Mouse (Mus musculus): ENCODE data around the gene Cdk2ap1. TPM values are rescaled to one million over a fixed set of nuclear protein-coding genes. Genes with fewer than 3 reads are reported as not detected.
A peak's percentile ranks its signal among the peaks of the same experiment; 100 is the strongest.
"Not testable (repeated sequence)": the region's sequence is repeated elsewhere in the genome, so short reads cannot be mapped to it uniquely, and the experiment has no call there.

Gene Cdk2ap1
- total RNA-seq (2021) (100 to 1,000 TPM; 143 to 167 TPM), polyA plus RNA-seq (2012; rRNA removed) (117 and 173 TPM in 2 replicates)
- long read RNA-seq, transcript Cdk2ap1-201 (4 exons, 1,315 nt), result major isoform, 122 of 128 reads
- long read RNA-seq, partial matches to known transcripts, result 0 of 128 reads
- long read RNA-seq, other reads (novel, unspliced or antisense), result 4 of 128 reads

DNA sequence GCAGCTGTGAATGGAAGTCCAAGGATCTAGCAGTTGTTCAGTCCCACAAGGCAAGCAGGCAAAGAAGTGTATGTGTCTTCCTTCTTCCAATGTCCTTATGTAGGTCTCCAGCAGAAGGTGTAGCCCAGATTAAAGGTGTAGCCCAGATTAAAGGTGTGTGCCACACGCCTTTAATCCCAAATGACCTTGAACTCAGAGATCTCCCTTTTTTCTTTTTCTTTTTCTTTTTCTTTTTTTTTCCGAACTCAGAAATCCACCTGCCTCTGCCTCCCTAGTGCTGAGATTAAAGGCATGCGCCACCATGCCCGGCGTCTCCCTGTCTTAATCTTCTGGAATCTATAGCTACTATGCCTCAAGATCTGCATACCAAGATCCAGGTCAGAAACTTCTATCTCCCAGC is at the start of gene Cdk2ap1:
TSS of gene Cdk2ap1 (minus strand) at position 101 of the 400 bp plus-strand sequence.
- DNase-seq; H3K36me3 ChIP-seq (ENCODE audit: control insufficient read depth, insufficient read depth, low read length); H3K4me1 ChIP-seq (ENCODE audit: control insufficient read depth, insufficient read depth, low read length); H3K9ac ChIP-seq (ENCODE audit: low read depth, low read length); H3K27me3 ChIP-seq (ENCODE audit: control insufficient read depth, insufficient read depth, low read length); intact Hi-C loops (cut with DNase I); H3K27ac ChIP-seq; H3K4me3 ChIP-seq; H3K79me2 ChIP-seq (replicated peaks; ENCODE audit: control insufficient read depth, insufficient read depth, low read length): not testable (repeated sequence)
- WGBS, result 88% methylated on average over 5 of the region's 5 CpGs

DNA sequence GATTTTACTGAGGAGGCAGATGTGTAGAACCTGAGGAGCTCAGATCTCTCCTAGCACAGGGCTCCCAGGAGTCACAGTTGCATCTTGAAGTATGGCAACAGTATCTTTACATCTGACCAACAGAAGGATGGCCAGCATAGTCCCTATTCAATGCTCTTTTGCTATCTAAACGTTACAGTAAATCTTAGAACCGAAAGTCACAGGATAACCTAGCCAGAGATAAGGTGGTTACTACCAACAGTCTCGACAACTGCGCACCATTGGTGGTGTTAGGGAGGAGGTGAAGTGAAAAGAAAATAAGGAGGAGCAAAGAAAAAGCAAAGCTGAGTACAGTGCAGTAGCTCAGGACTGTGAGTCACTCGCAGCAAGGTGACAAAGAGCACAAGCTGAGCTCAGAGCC is 49.3 kb upstream of the Cdk2ap1 start:
- Histone ChIP-seq H3K4me3 (no peak overlapping the region), H3K9ac (ENCODE audit: low read depth, low read length) (no peak overlapping the region), H3K36me3 (ENCODE audit: control insufficient read depth, insufficient read depth, low read length) (peaks cover 8% of the 10 kb centered on the region), H3K79me2 (replicated peaks; ENCODE audit: control insufficient read depth, insufficient read depth, low read length) (no peaks in the 10 kb centered on the region; the same call in 1 of the 2 replicates), H3K27ac (no peak overlapping the region), H3K27me3 (ENCODE audit: control insufficient read depth, insufficient read depth, low read length) (no peaks in the 10 kb centered on the region), H3K4me1 (ENCODE audit: control insufficient read depth, insufficient read depth, low read length) (peaks cover 1% of the 10 kb centered on the region)
- intact Hi-C loops (cut with DNase I), result no loop called here
- WGBS, result 75% methylated on average over 5 of the region's 5 CpGs
- DNase-seq, result no peak
- no peak for TF ChIP-seq CTCF (IDR thresholded peaks at IDR 0.05)

DNA sequence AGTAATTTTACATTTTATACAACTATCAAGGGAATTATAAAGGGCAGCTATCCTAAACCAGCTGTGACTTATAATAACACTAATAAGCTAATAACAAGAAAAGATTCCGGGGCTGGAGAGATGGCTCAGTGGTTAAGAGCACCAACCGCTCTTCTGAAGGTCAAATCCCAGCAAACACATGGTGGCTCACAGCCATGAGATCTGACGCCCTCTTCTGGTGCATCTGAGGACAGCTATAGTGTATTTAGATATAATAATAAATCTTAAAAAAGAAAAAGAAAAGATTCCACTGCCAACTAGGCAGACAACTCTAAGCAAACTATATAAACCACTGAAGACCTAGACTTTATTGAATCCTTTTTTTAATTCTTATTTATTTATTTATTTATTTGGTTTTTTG is 47.9 kb upstream of the Cdk2ap1 start:
- no peak overlapping the region for H3K27ac ChIP-seq
- intact Hi-C loops (cut with DNase I), result no loop called here
- H3K9ac ChIP-seq (ENCODE audit: low read depth, low read length), result no peak overlapping the region
- no peaks in the 10 kb centered on the region for H3K27me3 ChIP-seq (ENCODE audit: control insufficient read depth, insufficient read depth, low read length)
- no peaks in the 10 kb centered on the region; the same call in 1 of the 2 replicates for H3K79me2 ChIP-seq (replicated peaks; ENCODE audit: control insufficient read depth, insufficient read depth, low read length)
- H3K4me3 ChIP-seq, result no peak overlapping the region
- no peak for DNase-seq
- TF ChIP-seq EP300 (IDR thresholded peaks at IDR 0.05; ENCODE audit: insufficient read depth, low read depth, low read length) (no peak), CTCF (IDR thresholded peaks at IDR 0.05) (peak; percentile 39)
- no peaks in the 10 kb centered on the region for H3K4me1 ChIP-seq (ENCODE audit: control insufficient read depth, insufficient read depth, low read length)
- H3K36me3 ChIP-seq (ENCODE audit: control insufficient read depth, insufficient read depth, low read length), result peaks cover 4% of the 10 kb centered on the region
- 67% methylated on average over 3 of the region's 3 CpGs for WGBS

DNA sequence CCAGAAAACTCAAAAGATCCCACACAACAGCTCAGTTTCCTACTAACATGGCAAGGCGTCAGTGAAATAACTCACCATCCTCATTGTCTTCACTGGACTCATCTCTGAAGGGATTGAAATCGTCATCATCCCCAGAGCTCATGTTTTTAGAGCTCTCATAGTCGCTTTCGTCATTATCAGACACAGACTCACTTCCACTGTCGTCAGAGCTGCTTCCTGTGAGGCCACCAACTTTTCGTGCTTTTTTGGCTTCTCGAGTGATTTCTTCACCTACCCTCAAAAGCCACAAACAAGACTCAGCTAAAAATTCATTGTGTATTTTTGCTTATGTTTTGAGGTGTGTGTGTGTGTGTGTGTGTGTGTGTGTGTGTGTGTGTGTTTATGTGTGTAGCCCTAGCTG is 30.8 kb upstream of the Cdk2ap1 start:
- intact Hi-C loops (cut with DNase I), result no loop called here
- no peaks in the 10 kb centered on the region for H3K27me3 ChIP-seq (ENCODE audit: control insufficient read depth, insufficient read depth, low read length)
- no peaks in the 10 kb centered on the region for H3K4me1 ChIP-seq (ENCODE audit: control insufficient read depth, insufficient read depth, low read length)
- DNase-seq, result no peak
- TF ChIP-seq POLR2A (IDR thresholded peaks at IDR 0.05; ENCODE audit: insufficient read depth, low read depth, low read length) (no peak), EP300 (IDR thresholded peaks at IDR 0.05; ENCODE audit: insufficient read depth, low read depth, low read length) (no peak), CTCF (IDR thresholded peaks at IDR 0.05) (no peak)
- H3K36me3 ChIP-seq (ENCODE audit: control insufficient read depth, insufficient read depth, low read length), result peaks cover 2% of the 10 kb centered on the region
- H3K27ac ChIP-seq, result no peak overlapping the region
- no peak overlapping the region for H3K9ac ChIP-seq (ENCODE audit: low read depth, low read length)
- H3K4me3 ChIP-seq, result no peak overlapping the region
- 73% methylated on average over 7 of the region's 7 CpGs for WGBS
- H3K79me2 ChIP-seq (replicated peaks; ENCODE audit: control insufficient read depth, insufficient read depth, low read length), result 0 out of 2 replicates have a peak, but pooled peaks cover 2% of the 10 kb centered on the region

DNA sequence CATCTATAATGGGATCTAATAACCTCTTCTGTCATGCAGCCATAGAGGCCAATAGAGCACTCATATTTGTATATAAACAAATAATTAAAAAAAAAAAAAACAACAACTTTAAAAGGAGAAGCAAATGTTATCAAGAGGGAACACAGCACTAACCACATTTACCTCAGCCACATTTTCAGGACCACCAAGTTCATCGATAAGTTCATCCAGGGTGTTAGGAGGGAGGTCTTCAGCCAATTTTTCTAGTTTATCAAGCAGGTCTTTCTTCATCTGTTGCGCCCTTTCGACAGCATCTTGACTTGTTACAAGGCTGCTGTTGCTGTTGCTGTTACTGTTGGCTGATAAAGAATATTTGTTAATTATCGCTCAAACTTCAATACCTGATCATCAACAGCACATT is 29.5 kb upstream of the Cdk2ap1 start:
- no peak overlapping the region for H3K27ac ChIP-seq
- no peak overlapping the region for H3K4me3 ChIP-seq
- 97% methylated on average over 4 of the region's 4 CpGs for WGBS
- H3K4me1 ChIP-seq (ENCODE audit: control insufficient read depth, insufficient read depth, low read length), result no peaks in the 10 kb centered on the region
- no peaks in the 10 kb centered on the region for H3K27me3 ChIP-seq (ENCODE audit: control insufficient read depth, insufficient read depth, low read length)
- intact Hi-C loops (cut with DNase I), result no loop called here
- peaks cover 2% of the 10 kb centered on the region for H3K36me3 ChIP-seq (ENCODE audit: control insufficient read depth, insufficient read depth, low read length)
- no peaks in the 10 kb centered on the region for H3K79me2 ChIP-seq (replicated peaks; ENCODE audit: control insufficient read depth, insufficient read depth, low read length)
- no peak for DNase-seq
- no peak for TF ChIP-seq CTCF (IDR thresholded peaks at IDR 0.05)
- TF ChIP-seq POLR2A (IDR thresholded peaks at IDR 0.05; ENCODE audit: insufficient read depth, low read depth, low read length), result no peak
- TF ChIP-seq EP300 (IDR thresholded peaks at IDR 0.05; ENCODE audit: insufficient read depth, low read depth, low read length), result no peak
- H3K9ac ChIP-seq (ENCODE audit: low read depth, low read length), result no peak overlapping the region

DNA sequence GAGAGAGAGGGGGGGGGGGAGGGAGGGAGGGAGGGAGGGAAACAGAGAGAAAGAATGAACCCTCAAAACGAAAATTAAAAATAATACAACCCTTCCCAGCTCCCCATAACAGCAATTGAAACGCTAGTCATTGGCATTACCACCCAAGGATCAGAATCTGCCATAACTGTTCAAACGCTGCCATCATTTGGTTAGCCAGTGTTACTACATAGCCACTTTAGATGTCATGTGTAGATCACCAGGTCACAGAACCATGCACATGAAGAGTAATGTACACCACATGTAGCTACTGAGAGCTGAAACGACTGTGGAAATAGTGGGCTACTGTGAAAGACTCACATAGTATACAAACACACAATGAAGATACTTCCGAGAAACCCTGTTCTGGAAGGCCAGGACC is 25.1 kb upstream of the Cdk2ap1 start:
- no peaks in the 10 kb centered on the region for H3K79me2 ChIP-seq (replicated peaks; ENCODE audit: control insufficient read depth, insufficient read depth, low read length)
- H3K4me3 ChIP-seq, result no peak overlapping the region
- peak; percentile 51 for TF ChIP-seq CTCF (IDR thresholded peaks at IDR 0.05)
- TF ChIP-seq EP300 (IDR thresholded peaks at IDR 0.05; ENCODE audit: insufficient read depth, low read depth, low read length), result no peak
- no peaks in the 10 kb centered on the region for H3K4me1 ChIP-seq (ENCODE audit: control insufficient read depth, insufficient read depth, low read length)
- H3K9ac ChIP-seq (ENCODE audit: low read depth, low read length), result no peak overlapping the region
- no peak for DNase-seq
- no peaks in the 10 kb centered on the region for H3K27me3 ChIP-seq (ENCODE audit: control insufficient read depth, insufficient read depth, low read length)
- intact Hi-C loops (cut with DNase I), result no loop called here
- H3K27ac ChIP-seq, result no peak overlapping the region
- H3K36me3 ChIP-seq (ENCODE audit: control insufficient read depth, insufficient read depth, low read length), result peaks cover 2% of the 10 kb centered on the region
- WGBS, result 64% methylated on average over 5 of the region's 5 CpGs

Measured in heart, adult 2 months (tissue).